Mouse (Mus musculus) lung, postnatal 0 days (tissue): ENCODE results near the gene St3gal6.

Experiments
- CTCF ChIP-seq: IDR thresholded peaks from 2 replicates; pipeline ENCODE4 v1.5.1; 2016; ENCODE audit warnings: antibody characterized with exemption, mild to moderate bottlenecking
- EP300 ChIP-seq: IDR thresholded peaks from 2 replicates; pipeline ENCODE4 v1.6.1; 2016; ENCODE audit warnings: antibody characterized with exemption, mild to moderate bottlenecking, control low read depth

GRCm38 (mm10) chr16:58476363-58476762 lies 47.7 kb downstream of the St3gal6 start:
- TF ChIP-seq CTCF: no peak
- peak; percentile 57 for TF ChIP-seq EP300
